10 mouse cellular contexts compared by ENCODE assay signal in genomic region chr2:28225906-28226305, GRCm38 (mm10). TPM values are rescaled to one million over a fixed set of nuclear protein-coding genes. Genes with fewer than 3 reads are reported as not detected.
DNase-seq lines count a peak whose midpoint lies in the region; ATAC-seq lines count a peak whose summit lies in the region.
"Had no signal": no experiment of that assay in that cellular context is flagged by ENCODE, and none has a peak within 500 bp of the region (broad histone marks: within the 10 kb centered on the region; RNA-seq: fewer than 3 reads in every experiment).

No protein-coding gene starts in this region.

- peaks cover 25% of the 10 kb centered on the region for H3K4me1 ChIP-seq in limb, embryonic 10.5 days
- H3K4me1 ChIP-seq in forebrain, embryonic 12.5 days, result peaks cover 43% of the 10 kb centered on the region
- H3K4me1 ChIP-seq: liver, embryonic 15.5 days had no signal

- H3K9me3 ChIP-seq in limb, embryonic 10.5 days (replicated peaks), result no peaks in the 10 kb centered on the region
- H3K9me3 ChIP-seq in forebrain, embryonic 12.5 days, result no peaks in the 10 kb centered on the region
- H3K9me3 ChIP-seq: liver, embryonic 15.5 days had no signal

- H3K4me3 ChIP-seq in limb, embryonic 10.5 days, result no peak overlapping the region
- no peak overlapping the region for H3K4me3 ChIP-seq in forebrain, embryonic 12.5 days (replicated peaks)
- H3K4me3 ChIP-seq: liver, embryonic 15.5 days had no signal

- H3K27ac ChIP-seq in limb, embryonic 10.5 days, result peak overlapping the region; percentile 14; the same call in 1 of the 2 replicates
- H3K27ac ChIP-seq in forebrain, embryonic 12.5 days, result no peak overlapping the region
- H3K27ac ChIP-seq: liver, embryonic 15.5 days had no signal

- H3K27me3 ChIP-seq in limb, embryonic 10.5 days (ENCODE audit: low read depth, poor library complexity, severe bottlenecking), result no peaks in the 10 kb centered on the region
- no peaks in the 10 kb centered on the region for H3K27me3 ChIP-seq in forebrain, embryonic 12.5 days

- no peak overlapping the region for H3K9ac ChIP-seq in forebrain, embryonic 12.5 days
- H3K9ac ChIP-seq: liver, embryonic 15.5 days had no signal

- no peak for ATAC-seq in activated CD4-positive, CD25-positive, alpha-beta regulatory T cell, adult 4 months
- no peak for ATAC-seq in forebrain, embryonic 12.5 days (ENCODE audit: low FRiP score)

- H3K36me3 ChIP-seq in limb, embryonic 10.5 days, result peaks cover 55% of the 10 kb centered on the region
- peaks cover 31% of the 10 kb centered on the region for H3K36me3 ChIP-seq in forebrain, embryonic 12.5 days (replicated peaks)
- H3K36me3 ChIP-seq: liver, embryonic 15.5 days had no signal

- 56% methylated on average over 3 of the region's 3 CpGs for WGBS in limb, embryonic 10.5 days
- 65% methylated on average over 3 of the region's 3 CpGs for WGBS in forebrain, embryonic 12.5 days

- intact Hi-C loops in heart, postnatal 36 days (cut with DNase I), result no loop called here

- peak; percentile 28 for DNase-seq in heart, postnatal 4 days
- no peak for DNase-seq in heart, postnatal 36 days
- DNase-seq in NIH3T3 (ENCODE audit: low read depth), result peak; percentile 34
- DNase-seq in frontal cortex, adult 2 months (ENCODE audit: extremely low spot score in 1 of 2, low spot score in 1 of 2), result peak; percentile 79 to 87
- DNase-seq in limb, embryonic 10.5 days (ENCODE audit: low spot score), result no peak
- DNase-seq in thymus, postnatal 4 days, result no peak
- DNase-seq: heart, adult 18-20 months had no signal

- no peak overlapping the region for H3K4me2 ChIP-seq in forebrain, embryonic 12.5 days
- H3K4me2 ChIP-seq: liver, embryonic 15.5 days had no signal

RNA-seq across cellular contexts. Expression of gene Olfm1, which starts 33.1 kb away (rescaled TPM):
- 10 to 100 TPM; 10.1 to 12.5 TPM for total RNA-seq in heart, postnatal 4 days (2021)
- total RNA-seq in heart, postnatal 36 days (2021), result 1 to 10 TPM; 7.1 to 9.5 TPM
- 1,241 and 1,286 TPM in 2 replicates for polyA plus RNA-seq in frontal cortex, adult 2 months (2012; rRNA removed)
- polyA plus RNA-seq in limb, embryonic 10.5 days (2016; fragmentation: Nextera tagmentation; extraction: Ambion mirVana), result 13.2 and 20.0 TPM in 2 replicates
- polyA plus RNA-seq in activated CD4-positive, CD25-positive, alpha-beta regulatory T cell, adult 4 months (2017; shearing (Covaris generic)), result under 1 TPM in 1 of 2 experiments, not detected in 1; 0.17 TPM
- polyA plus RNA-seq in forebrain, embryonic 12.5 days (2016; fragmentation: Nextera tagmentation; extraction: Ambion mirVana), result 79.8 and 81.5 TPM in 2 replicates

Comparison
In these comparisons a context has a peak if more than half of its experiments do, and no peak if none do; other contexts are left out.
1. DNase-seq: peak in heart, postnatal 4 days (single experiment), NIH3T3 (single experiment) and frontal cortex, adult 2 months (2 of 2); none in heart, postnatal 36 days (0 of 2), limb, embryonic 10.5 days (single experiment) and thymus, postnatal 4 days (single experiment).
2. RNA of gene Olfm1, which starts 33.1 kb away (polyA plus RNA-seq): 1,241 to 1,286 TPM in frontal cortex, adult 2 months; 79.8 to 81.5 TPM in forebrain, embryonic 12.5 days, 13.2 to 20.0 TPM in limb, embryonic 10.5 days and 0.17 TPM in activated CD4-positive, CD25-positive, alpha-beta regulatory T cell, adult 4 months; every median in the first group is over 10 times any median in the second.